Mouse (Mus musculus) liver, embryonic 15.5 days (tissue): ENCODE results near the gene Nsun3. TPM values are rescaled to one million over a fixed set of nuclear protein-coding genes. Genes with fewer than 3 reads are reported as not detected.

Experiments used
- ATAC-seq: fragments of 200-750 bp; cut with Nextera tagmentation; 2 replicates; pipeline ENCODE4 v1.8.0; 2017; ENCODE audit warnings: moderate number of reproducible peaks, mild to moderate bottlenecking, moderate library complexity; ENCODE audit not compliant: insufficient read depth
- H3K27ac ChIP-seq: fragments of 300-500 bp; sonication (generic); replicated peaks from 2 replicates; pipeline ENCODE4 v1.5.1; 2015; ENCODE audit warnings: mild to moderate bottlenecking, inconsistent platforms
- H3K27me3 ChIP-seq: fragments of 300-500 bp; sonication (generic); 2 replicates; pipeline ENCODE4 v1.6.1; 2015; ENCODE audit warnings: mild to moderate bottlenecking, inconsistent platforms
- H3K36me3 ChIP-seq: fragments of 300-500 bp; sonication (generic); replicated peaks from 2 replicates; pipeline ENCODE4 v1.6.1; 2015; ENCODE audit warnings: moderate library complexity, mild to moderate bottlenecking, inconsistent platforms
- H3K4me1 ChIP-seq: fragments of 300-500 bp; sonication (generic); replicated peaks from 2 replicates; pipeline ENCODE4 v1.6.1; 2015; ENCODE audit warnings: inconsistent platforms
- H3K4me2 ChIP-seq: fragments of 300-500 bp; sonication (generic); 2 replicates; pipeline ENCODE4 v1.6.1; 2015; ENCODE audit warnings: moderate library complexity, mild to moderate bottlenecking, inconsistent platforms
- H3K4me3 ChIP-seq: fragments of 300-500 bp; sonication (generic); replicated peaks from 2 replicates; pipeline ENCODE4 v1.5.1; 2015; ENCODE audit warnings: mild to moderate bottlenecking, inconsistent platforms
- H3K9ac ChIP-seq: fragments of 300-500 bp; sonication (generic); 2 replicates; pipeline ENCODE4 v1.6.1; 2015; ENCODE audit warnings: moderate library complexity, mild to moderate bottlenecking, inconsistent platforms
- H3K9me3 ChIP-seq: fragments of 300-500 bp; sonication (generic); replicated peaks from 2 replicates; pipeline ENCODE4 v1.6.1; 2016; ENCODE audit warnings: inconsistent platforms
- WGBS: fragments of 180-500 bp; shearing (Covaris S2); methylation state at CpG from one replicate; pipeline ENCODE4 v1.1.7; 2015; ENCODE audit warnings: mixed read lengths; ENCODE audit not compliant: insufficient replicate concordance; 5-methylcytosine and 5-hydroxymethylcytosine counted together
- polyA plus RNA-seq: library from polyadenylated mRNA; unstranded; fragments of >200 nt; fragmentation: Nextera tagmentation; extraction: Ambion mirVana; gene quantifications from 2 replicates; pipeline ENCODE4 v1.2.1, GENCODE M21; 2015

Nsun3 gene
- polyA plus RNA-seq = 3.3 and 4.6 TPM in 2 replicates

DNA sequence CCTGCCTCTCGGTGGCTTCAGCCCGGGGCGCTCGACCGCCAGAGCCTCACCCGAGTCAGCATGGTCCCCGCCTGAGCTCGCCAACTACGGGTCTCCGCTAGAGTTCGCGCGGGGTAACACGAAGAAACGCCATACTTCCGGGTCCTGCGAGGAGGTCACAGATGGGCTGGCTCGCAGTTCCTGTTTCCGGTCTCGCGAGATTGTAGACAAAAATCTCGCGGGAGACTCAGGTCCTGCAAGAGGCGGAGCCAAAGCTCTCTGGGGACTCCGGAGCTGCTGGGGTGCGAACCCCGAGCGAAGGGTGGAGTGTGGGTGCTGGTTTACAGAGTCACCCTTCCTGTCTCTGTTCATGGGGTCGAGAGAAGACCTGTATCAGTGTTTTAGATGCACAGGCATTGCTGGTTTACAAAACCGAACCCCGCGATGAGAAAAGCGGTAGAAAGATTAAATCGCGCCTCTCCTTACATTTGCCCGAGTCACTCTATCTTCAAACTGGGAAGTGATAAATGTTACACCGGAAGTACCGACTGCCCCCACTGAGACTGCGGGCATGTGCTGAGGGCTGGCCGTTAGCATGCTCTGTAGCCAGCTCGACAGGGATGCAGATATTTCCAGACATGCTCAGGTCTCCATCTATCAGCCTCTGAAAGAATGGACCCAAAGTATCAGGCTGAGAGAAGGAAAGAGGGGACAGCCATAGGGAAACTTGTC is at the start of gene Nsun3:
Gene Nsun3 (minus strand): TSS at position 198 of the 711 bp plus-strand sequence.
- peak; percentile 96 for ATAC-seq
- no peaks in the 10 kb centered on the region for H3K36me3 ChIP-seq
- H3K27ac ChIP-seq = peak within 1 kb of the TSS; percentile 88
- H3K4me3 ChIP-seq = peak within 1 kb of the TSS; percentile 90
- H3K4me1 ChIP-seq = peaks cover 19% of the 10 kb centered on the region
- no peaks in the 10 kb centered on the region for H3K9me3 ChIP-seq
- no peaks in the 10 kb centered on the region for H3K27me3 ChIP-seq
- peak within 1 kb of the TSS; percentile 81 for H3K4me2 ChIP-seq
- H3K9ac ChIP-seq = peak within 1 kb of the TSS; percentile 83
- WGBS = under 1% methylated on average over 41 of the region's 41 CpGs

DNA sequence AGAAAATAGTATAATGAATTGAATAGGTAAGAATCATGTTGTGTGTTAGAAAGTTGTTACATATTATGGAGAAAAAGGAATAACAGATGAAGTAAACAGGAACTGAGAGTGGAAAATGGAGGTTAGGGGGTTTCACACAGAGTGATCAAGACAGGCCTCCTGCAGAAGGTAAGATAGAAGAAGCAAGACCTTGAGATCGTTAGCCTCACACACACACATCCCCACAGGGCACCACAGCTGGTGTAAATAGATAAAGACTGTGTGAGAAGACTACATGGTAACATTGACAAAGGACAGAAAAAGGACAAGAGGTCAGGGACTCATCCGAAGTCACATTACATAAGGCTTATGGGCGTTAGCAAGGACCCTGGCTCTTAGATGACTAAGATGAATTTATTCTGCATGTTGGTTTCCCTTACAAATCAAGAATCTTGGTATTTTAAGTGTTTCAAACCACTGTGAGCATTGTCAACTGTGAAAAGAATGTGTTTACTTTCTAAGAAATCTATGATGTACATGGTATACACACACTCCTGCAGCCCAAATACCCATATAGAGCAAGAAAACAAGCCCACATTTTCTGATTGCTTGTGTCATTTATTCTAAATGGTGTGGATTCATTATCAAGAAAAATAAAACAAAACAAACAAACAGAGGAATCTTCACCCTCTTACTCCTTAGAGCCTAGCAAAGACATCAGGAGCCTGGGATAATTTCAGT is 47.6 kb upstream of the Nsun3 start:
- Histone ChIP-seq H3K27ac (peak overlapping the region; percentile 61), H3K27me3 (no peaks in the 10 kb centered on the region), H3K9ac (no peak overlapping the region), H3K9me3 (no peaks in the 10 kb centered on the region), H3K36me3 (no peaks in the 10 kb centered on the region), H3K4me1 (peaks cover 20% of the 10 kb centered on the region), H3K4me2 (peak overlapping the region; percentile 8; the same call in 1 of the 2 replicates), H3K4me3 (no peak overlapping the region)
- WGBS = 9% methylated on average over 3 of the region's 3 CpGs
- peak; percentile 98 for ATAC-seq

DNA sequence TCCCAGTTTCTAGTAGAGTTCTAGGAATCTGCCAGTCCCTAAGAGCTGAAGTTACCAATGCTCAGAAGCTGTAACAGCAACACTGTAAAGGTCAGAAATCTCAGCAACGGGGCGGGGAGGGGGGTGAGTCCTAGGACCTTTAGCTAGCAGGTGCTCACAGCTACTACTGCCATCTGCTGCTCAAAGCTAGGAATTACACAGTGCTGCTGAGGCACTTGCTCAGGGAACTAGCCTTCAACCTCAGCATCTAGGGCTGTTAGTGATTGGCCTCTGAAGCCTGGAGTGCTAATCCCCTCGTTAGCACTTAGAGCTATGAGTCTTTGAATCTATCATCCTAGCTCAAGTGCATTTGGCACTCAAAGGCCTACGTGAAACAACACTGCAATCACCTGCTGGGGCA is 45.9 kb upstream of the Nsun3 start:
- Histone ChIP-seq H3K9ac (no peak overlapping the region), H3K27ac (no peak overlapping the region), H3K4me2 (no peak overlapping the region), H3K36me3 (no peaks in the 10 kb centered on the region), H3K4me1 (peaks cover 20% of the 10 kb centered on the region), H3K9me3 (no peaks in the 10 kb centered on the region), H3K27me3 (no peaks in the 10 kb centered on the region), H3K4me3 (no peak overlapping the region)
- 25% methylated on average over 4 of the region's 4 CpGs for WGBS
- no peak for ATAC-seq

DNA sequence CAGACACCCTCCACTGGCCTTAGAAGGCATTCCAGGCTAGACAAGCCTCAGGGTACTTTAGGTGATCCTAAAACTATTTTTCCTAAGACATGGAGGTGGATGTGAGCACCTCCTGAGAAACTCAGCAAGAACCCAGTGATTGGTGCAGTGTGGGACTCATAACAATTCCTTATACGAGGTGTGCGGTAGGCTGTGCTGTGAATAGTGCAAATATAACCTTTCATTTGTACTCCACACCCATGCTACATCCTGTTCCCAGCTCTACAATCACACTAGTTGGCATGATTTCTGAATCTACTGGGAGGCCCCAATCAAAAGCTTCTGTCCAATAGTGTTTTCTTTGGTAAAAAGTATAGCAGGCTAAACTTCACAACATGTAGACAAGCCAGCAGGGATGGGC is 45.4 kb upstream of the Nsun3 start:
- Histone ChIP-seq H3K9me3 (no peaks in the 10 kb centered on the region), H3K4me3 (no peak overlapping the region), H3K4me2 (no peak overlapping the region), H3K36me3 (no peaks in the 10 kb centered on the region), H3K27me3 (no peaks in the 10 kb centered on the region), H3K4me1 (peaks cover 20% of the 10 kb centered on the region), H3K9ac (no peak overlapping the region), H3K27ac (no peak overlapping the region)
- no peak for ATAC-seq
- 73% methylated on average over 2 of the region's 2 CpGs for WGBS

DNA sequence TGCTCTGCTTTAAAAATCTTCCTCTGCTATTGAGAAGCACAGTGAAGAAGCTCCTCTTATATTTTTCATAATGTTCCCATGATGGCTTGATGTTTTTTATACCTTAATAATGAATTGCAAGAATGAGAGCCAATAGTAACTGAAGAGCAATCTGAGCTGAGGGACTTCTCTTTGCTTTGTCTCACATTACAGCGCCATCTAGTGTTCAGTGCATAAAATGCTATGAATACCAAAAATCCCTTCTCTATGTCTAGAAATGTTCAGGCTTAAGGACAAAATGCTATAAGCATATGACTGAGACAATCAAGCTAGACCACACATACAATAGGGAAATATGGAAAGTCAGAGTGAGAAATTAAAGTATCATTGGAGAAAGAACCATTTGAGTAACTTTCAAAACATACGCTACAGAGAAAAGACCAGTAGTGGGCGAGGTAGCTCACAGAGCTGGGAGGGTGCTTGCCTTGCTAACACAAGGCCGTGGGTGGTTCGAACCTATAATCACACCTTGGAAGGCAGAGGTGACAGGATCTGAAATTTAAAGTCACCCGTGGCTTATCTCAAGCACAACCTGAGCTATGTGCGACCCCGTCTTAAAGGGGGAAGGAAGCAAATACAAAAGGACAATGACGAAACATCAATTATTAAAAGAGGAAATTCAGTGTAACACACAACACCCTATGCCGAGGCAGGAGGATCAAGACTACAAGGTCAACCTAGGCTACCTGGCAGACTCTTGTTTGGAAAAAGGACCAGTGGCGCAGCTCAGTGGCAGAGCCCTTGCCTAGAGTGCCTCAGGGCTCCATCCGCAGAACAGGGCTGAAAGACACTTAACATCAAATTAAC is 39.8 kb upstream of the Nsun3 start:
- H3K27me3 ChIP-seq = no peaks in the 10 kb centered on the region
- ATAC-seq = no peak
- no peak overlapping the region for H3K27ac ChIP-seq
- H3K9ac ChIP-seq = no peak overlapping the region
- no peaks in the 10 kb centered on the region for H3K4me1 ChIP-seq
- 53% methylated on average over 12 of the region's 12 CpGs for WGBS
- H3K36me3 ChIP-seq = no peaks in the 10 kb centered on the region
- H3K9me3 ChIP-seq = no peaks in the 10 kb centered on the region
- no peak overlapping the region for H3K4me2 ChIP-seq
- H3K4me3 ChIP-seq = no peak overlapping the region

DNA sequence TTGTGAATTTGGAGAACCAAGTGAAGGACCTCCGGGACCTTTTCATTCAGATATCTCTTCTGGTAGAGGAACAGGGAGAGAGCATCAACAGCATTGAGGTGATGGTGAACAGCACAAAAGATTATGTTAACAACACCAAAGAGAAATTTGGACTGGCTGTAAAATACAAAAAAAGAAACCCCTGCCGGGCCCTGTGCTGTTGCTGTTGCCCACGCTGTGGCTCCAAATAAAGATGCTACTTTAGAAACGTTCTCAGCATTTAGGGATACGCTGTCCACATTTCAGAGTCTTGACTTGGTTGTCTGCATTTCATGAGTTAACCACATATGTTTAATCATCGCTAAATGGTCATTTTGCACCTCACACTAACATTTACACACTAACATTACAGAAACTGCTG is 35.9 kb upstream of the Nsun3 start:
- no peaks in the 10 kb centered on the region for H3K36me3 ChIP-seq
- H3K4me3 ChIP-seq = no peak overlapping the region
- H3K27ac ChIP-seq = no peak overlapping the region
- H3K9ac ChIP-seq = no peak overlapping the region
- H3K4me2 ChIP-seq = no peak overlapping the region
- H3K4me1 ChIP-seq = no peaks in the 10 kb centered on the region
- 78% methylated on average over 6 of the region's 6 CpGs for WGBS
- no peaks in the 10 kb centered on the region for H3K9me3 ChIP-seq
- no peaks in the 10 kb centered on the region for H3K27me3 ChIP-seq
- no peak for ATAC-seq

DNA sequence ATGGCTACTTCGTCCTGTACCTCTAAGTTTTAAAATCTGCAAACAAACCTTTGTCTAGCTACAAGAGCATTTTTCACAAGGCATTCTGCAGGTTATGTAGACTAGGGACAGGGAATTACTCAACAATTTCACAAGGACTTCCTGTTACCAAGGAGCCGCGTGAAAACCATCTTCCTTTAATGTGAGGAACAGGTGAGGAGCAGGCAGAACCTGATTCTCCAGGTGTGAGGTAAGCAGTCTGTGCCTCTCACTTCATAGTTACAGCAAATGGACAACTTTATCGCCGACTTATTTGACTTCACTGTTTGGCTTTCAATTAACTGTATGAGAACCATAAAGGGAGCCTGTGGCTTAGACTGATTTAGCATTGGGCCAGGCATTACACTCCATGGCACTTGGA is 27.9 kb upstream of the Nsun3 start, which contains the start of gene Stx19:
Gene Stx19 (plus strand): TSS at position 186 of the 400 bp plus-strand sequence.
- no peaks in the 10 kb centered on the region for H3K9me3 ChIP-seq
- ATAC-seq = no peak
- no peak within 1 kb of the TSS for H3K9ac ChIP-seq
- peaks cover 4% of the 10 kb centered on the region; the same call in 1 of the 2 replicates for H3K4me1 ChIP-seq
- no peak within 1 kb of the TSS for H3K27ac ChIP-seq
- WGBS = 49% methylated on average over 5 of the region's 5 CpGs
- no peak within 1 kb of the TSS for H3K4me3 ChIP-seq
- H3K4me2 ChIP-seq = no peak within 1 kb of the TSS
- no peaks in the 10 kb centered on the region for H3K27me3 ChIP-seq
- H3K36me3 ChIP-seq = no peaks in the 10 kb centered on the region

DNA sequence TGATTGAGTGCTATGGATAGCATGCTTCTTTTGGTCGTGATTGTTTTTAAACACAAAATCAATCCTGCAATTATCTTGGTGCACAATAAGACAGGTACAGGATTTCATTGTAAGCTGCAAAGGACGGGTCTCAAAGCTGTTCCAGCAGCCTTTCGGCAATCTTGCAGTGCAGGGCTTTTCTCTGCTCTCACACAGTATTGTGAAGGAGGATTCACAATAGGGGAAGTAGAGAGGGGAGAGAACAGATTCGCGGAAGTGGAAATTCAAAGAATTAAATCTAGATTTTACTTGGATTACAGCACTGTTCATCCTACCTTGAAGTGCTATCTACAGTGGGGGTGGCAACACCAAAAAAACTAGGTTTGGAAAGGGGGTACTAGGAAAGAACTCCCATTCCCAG is 27.2 kb upstream of the Nsun3 start:
- WGBS = 66% methylated on average over 5 of the region's 5 CpGs
- Histone ChIP-seq H3K27ac (no peak overlapping the region), H3K27me3 (no peaks in the 10 kb centered on the region), H3K4me3 (no peak overlapping the region), H3K36me3 (no peaks in the 10 kb centered on the region), H3K9me3 (no peaks in the 10 kb centered on the region), H3K4me2 (no peak overlapping the region), H3K4me1 (peaks cover 4% of the 10 kb centered on the region; the same call in 1 of the 2 replicates), H3K9ac (no peak overlapping the region)
- no peak for ATAC-seq

DNA sequence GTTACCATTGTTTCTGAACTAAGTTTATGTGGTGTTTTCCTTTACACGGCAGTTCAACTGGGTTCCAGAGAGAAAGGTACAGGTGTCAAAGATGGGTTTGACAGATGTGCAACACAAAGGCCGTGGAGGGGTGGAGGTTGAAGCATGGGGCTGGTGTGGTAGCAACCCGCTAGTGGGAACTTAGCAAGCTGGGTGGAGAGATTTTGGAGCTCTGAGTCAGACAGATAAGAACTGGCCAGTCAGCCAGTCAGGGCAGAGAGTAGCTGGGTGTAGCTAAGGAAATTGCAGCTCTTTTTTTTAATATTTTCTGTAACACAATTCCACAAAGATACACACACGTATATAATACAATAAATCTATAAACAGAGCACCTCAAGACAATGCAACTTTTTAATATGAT is 24.2 kb upstream of the Nsun3 start:
- no peak overlapping the region for H3K27ac ChIP-seq
- 31% methylated on average over 4 of the region's 4 CpGs for WGBS
- no peak overlapping the region for H3K4me2 ChIP-seq
- no peak overlapping the region for H3K4me3 ChIP-seq
- no peaks in the 10 kb centered on the region for H3K9me3 ChIP-seq
- H3K9ac ChIP-seq = no peak overlapping the region
- no peak for ATAC-seq
- H3K36me3 ChIP-seq = no peaks in the 10 kb centered on the region
- H3K4me1 ChIP-seq = peaks cover 4% of the 10 kb centered on the region; the same call in 1 of the 2 replicates
- H3K27me3 ChIP-seq = no peaks in the 10 kb centered on the region

DNA sequence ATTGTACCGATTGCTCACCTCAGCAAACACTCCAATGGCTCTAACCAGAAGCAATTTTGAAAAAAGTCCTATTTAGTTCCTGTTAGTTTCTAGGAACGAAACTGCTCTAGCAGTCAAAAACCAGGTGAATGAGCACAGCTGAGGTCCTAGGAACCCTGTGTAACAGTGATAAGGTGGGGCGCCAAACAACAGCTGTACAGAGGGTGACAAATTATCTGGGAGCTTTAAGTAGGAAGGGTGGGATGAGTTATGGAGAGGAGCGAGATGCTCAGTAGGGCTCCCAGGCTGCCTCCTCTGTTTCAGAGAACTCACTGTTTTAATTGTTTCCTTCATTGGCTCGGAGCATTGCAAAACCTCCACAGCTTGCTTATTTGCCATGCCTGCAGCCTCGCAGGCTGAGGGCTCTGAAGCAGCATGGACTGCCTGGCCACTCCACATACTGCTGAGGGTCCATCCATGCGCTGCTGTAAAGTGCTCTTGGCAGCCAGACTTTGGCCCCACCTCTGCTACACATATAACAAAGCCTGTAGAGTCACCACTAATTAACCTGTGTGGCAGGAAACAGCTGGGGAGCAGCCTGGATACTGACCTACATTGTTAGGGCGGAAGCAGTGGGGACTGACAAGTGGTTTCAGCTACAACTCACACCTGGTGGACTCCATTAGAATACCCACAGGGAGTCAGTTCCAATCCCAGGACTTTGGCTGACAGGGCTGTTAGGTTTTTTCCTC is 20.8 kb upstream of the Nsun3 start:
- 48% methylated on average over 8 of the region's 8 CpGs for WGBS
- H3K4me3 ChIP-seq = no peak overlapping the region
- H3K9me3 ChIP-seq = no peaks in the 10 kb centered on the region
- H3K4me2 ChIP-seq = no peak overlapping the region
- peaks cover 4% of the 10 kb centered on the region; the same call in 1 of the 2 replicates for H3K4me1 ChIP-seq
- H3K9ac ChIP-seq = no peak overlapping the region
- no peak for ATAC-seq
- no peaks in the 10 kb centered on the region for H3K36me3 ChIP-seq
- no peak overlapping the region for H3K27ac ChIP-seq
- no peaks in the 10 kb centered on the region for H3K27me3 ChIP-seq
